Mouse (Mus musculus): ENCODE data around the gene Shox2. TPM values are rescaled to one million over a fixed set of nuclear protein-coding genes. Genes with fewer than 3 reads are reported as not detected.

The Shox2 gene
- polyA plus RNA-seq, 1 experiment = 57.3 TPM

GRCm38 (mm10) chr3:66977811-66978456 lies 3.6 kb downstream of the Shox2 start:
- TF ChIP-seq CTCF (IDR thresholded peaks at IDR 0.05; ENCODE audit: borderline replicate concordance, extremely low read depth, insufficient read depth, insufficient read length) (no peak), POLR2A (IDR thresholded peaks at IDR 0.05; ENCODE audit: borderline replicate concordance, extremely low read depth, insufficient read depth, insufficient read length, poor library complexity, severe bottlenecking) (no peak)
- DNase-seq (ENCODE audit: low read depth) = peak; percentile 52

DNA sequence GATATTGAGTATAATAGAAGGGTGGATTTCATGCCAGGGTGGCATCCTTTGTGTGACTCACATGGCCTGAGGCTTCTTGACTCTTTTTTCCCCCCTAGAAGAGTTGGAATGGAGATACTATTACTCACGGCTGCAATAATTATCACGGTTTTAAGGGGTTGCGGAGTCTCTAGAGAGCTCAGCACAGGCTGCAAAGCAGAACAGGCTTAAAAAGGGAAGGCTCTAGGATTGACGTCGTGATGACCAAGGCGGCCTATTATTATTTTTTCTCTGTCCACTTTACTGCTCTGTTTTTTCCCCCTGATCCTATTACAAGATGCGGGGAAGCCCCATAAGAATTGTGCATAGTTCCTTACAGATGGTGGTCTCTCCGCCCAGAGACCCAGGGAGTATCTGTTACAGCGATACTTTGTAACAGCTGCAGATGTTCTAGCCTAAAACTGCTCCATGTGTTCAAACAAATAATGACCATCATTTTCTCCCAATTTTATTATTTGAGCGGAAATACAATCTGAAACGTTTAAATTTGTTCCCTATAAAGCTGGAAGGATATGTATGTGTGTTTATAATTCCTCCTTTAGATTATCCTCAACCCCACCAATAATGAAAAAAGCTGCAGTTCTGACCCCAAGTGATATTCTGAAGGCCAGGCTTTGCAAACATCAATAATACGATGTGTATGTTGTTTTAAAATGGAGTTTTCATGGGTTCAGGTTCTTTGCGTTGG lies 4.5 kb downstream of the Shox2 start:
- DNase-seq (ENCODE audit: low read depth) = peak; percentile 70
- no peak for TF ChIP-seq CTCF (IDR thresholded peaks at IDR 0.05; ENCODE audit: borderline replicate concordance, extremely low read depth, insufficient read depth, insufficient read length)
- TF ChIP-seq POLR2A (IDR thresholded peaks at IDR 0.05; ENCODE audit: borderline replicate concordance, extremely low read depth, insufficient read depth, insufficient read length, poor library complexity, severe bottlenecking) = no peak

GRCm38 (mm10) chr3:66974501-66974900 lies 7.1 kb downstream of the Shox2 start:
- TF ChIP-seq CTCF (IDR thresholded peaks at IDR 0.05; ENCODE audit: borderline replicate concordance, extremely low read depth, insufficient read depth, insufficient read length) = no peak
- TF ChIP-seq POLR2A (IDR thresholded peaks at IDR 0.05; ENCODE audit: borderline replicate concordance, extremely low read depth, insufficient read depth, insufficient read length, poor library complexity, severe bottlenecking) = no peak
- peak; percentile 48 for DNase-seq (ENCODE audit: low read depth)

DNA sequence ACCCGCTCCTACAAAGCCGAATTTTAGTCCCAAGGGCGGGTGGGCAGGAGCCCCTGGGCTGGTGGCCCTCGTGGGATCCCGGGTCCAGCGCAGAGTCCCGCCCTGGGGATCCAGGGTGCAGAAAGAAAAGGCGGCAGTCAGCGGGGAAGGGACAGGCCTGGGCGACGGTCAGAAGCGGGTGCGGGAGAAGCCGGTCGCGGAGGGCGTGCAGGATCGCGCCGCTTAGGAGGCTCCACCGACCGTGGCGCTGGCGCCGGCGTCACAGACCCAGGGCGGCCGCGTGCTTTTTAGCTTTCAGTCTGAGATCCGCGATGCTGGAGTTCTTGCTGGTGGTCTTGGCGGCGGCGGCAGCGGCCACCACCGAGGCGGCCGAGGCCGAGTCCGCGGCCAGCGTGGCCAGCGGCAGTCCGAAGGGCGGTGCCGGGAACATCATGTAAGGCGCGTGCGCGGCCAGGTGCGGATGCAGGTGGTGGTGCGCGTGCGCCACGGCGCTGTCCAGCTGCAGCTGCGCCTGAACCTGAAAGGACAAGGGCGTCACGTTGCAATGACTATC lies 8.1 kb downstream of the Shox2 start:
- TF ChIP-seq CTCF (IDR thresholded peaks at IDR 0.05; ENCODE audit: borderline replicate concordance, extremely low read depth, insufficient read depth, insufficient read length) = no peak
- no peak for TF ChIP-seq POLR2A (IDR thresholded peaks at IDR 0.05; ENCODE audit: borderline replicate concordance, extremely low read depth, insufficient read depth, insufficient read length, poor library complexity, severe bottlenecking)

GRCm38 (mm10) chr3:66972191-66972950 lies 9.2 kb downstream of the Shox2 start:
- peak; percentile 49 for DNase-seq (ENCODE audit: low read depth)
- no peak for TF ChIP-seq POLR2A (IDR thresholded peaks at IDR 0.05; ENCODE audit: borderline replicate concordance, extremely low read depth, insufficient read depth, insufficient read length, poor library complexity, severe bottlenecking)
- TF ChIP-seq CTCF (IDR thresholded peaks at IDR 0.05; ENCODE audit: borderline replicate concordance, extremely low read depth, insufficient read depth, insufficient read length) = no peak

More for the DNA sequence above, 8.1 kb downstream of the Shox2 start:
- DNase-seq (ENCODE audit: low read depth) = peak; percentile 70

DNA sequence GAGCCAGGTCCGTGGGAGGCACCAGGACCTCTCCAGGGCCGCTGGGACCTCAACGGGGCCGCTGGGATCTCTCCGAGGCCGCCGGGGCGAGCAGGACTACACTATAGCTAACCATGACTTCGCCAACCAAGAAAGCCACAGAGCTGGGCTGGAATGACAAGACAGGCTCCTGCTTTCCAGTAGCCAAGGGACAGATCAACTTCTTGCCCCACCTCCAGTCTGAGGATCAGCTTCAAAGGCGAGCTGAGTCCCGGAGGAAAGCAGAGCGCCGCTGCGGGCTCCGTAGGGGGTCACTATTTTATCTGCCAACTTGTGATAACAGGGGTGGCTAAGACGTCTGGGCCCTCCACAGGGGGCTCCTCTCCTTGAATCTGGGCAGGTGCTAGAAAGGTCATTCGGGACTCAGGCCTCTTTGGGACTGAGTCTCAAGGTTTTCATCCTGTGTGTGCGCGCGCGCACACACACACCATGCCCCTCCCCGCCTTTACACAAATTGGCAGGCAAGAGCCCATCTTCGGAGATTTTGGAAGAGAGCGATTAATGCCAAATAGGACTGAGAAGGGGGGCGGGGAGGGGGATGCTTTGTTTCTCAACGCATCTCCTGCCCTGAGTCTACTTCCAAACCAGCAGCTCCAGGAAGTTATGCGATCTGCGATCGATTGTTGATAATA lies 10.8 kb downstream of the Shox2 start:
- peak; percentile 35 for DNase-seq (ENCODE audit: low read depth)
- TF ChIP-seq CTCF (IDR thresholded peaks at IDR 0.05; ENCODE audit: borderline replicate concordance, extremely low read depth, insufficient read depth, insufficient read length) = no peak

- no peak for DNase-seq (ENCODE audit: low read depth)
- TF ChIP-seq POLR2A (IDR thresholded peaks at IDR 0.05; ENCODE audit: borderline replicate concordance, extremely low read depth, insufficient read depth, insufficient read length, poor library complexity, severe bottlenecking) (no peak), CTCF (IDR thresholded peaks at IDR 0.05; ENCODE audit: borderline replicate concordance, extremely low read depth, insufficient read depth, insufficient read length) (no peak)
Observed at GRCm38 (mm10) chr3:66970261-66970660, 11.3 kb downstream of the Shox2 start.

GRCm38 (mm10) chr3:66967508-66967907 lies 14.1 kb downstream of the Shox2 start:
- no peak for TF ChIP-seq POLR2A (IDR thresholded peaks at IDR 0.05; ENCODE audit: borderline replicate concordance, extremely low read depth, insufficient read depth, insufficient read length, poor library complexity, severe bottlenecking)
- TF ChIP-seq CTCF (IDR thresholded peaks at IDR 0.05; ENCODE audit: borderline replicate concordance, extremely low read depth, insufficient read depth, insufficient read length) = no peak
- DNase-seq (ENCODE audit: low read depth) = no peak

DNA sequence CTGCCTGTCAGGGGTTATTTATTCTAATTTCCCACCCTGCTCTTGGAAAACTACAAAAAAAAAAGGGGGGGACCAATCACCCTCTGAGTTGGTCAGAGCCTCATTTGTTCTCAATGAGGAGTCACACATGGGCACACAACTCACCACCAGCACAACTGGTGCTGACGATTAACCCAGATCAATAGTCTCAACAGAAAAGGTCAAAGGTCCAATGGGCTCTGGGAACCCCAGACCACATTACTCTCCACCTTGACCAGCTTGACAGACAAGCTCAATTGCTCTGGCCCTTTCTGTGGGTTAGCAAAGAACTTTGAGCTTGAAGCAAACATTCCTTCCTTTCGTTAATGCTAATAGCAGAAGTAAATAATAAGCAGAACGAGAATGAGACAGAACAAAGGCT lies 16.7 kb downstream of the Shox2 start:
- no peak for DNase-seq (ENCODE audit: low read depth)

DNA sequence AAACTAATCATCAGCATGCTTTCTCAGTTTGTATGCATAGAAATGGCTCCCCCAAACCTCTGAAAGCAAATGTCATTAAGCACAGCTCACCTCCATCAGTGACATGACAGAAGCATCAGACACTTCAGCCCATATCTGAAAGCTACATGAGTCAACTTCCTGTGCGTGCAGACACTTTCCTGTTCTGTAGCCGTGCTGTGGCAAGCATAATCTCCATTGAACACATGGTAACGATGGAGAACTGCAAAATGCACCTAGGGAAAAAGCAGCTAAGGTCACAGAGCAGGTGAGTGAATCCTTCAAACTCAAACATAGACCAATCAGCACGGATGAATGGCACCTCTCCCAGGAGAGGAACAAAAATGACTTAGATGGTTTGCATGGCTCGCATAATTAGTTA lies 21.6 kb downstream of the Shox2 start:
- TF ChIP-seq CTCF (IDR thresholded peaks at IDR 0.05; ENCODE audit: borderline replicate concordance, extremely low read depth, insufficient read depth, insufficient read length) = no peak
- TF ChIP-seq POLR2A (IDR thresholded peaks at IDR 0.05; ENCODE audit: borderline replicate concordance, extremely low read depth, insufficient read depth, insufficient read length, poor library complexity, severe bottlenecking) = no peak
- DNase-seq (ENCODE audit: low read depth) = no peak

More for the DNA sequence above, 16.7 kb downstream of the Shox2 start:
- TF ChIP-seq CTCF (IDR thresholded peaks at IDR 0.05; ENCODE audit: borderline replicate concordance, extremely low read depth, insufficient read depth, insufficient read length) (no peak), POLR2A (IDR thresholded peaks at IDR 0.05; ENCODE audit: borderline replicate concordance, extremely low read depth, insufficient read depth, insufficient read length, poor library complexity, severe bottlenecking) (no peak)

- peak; percentile 52 for DNase-seq (ENCODE audit: low read depth)
- TF ChIP-seq POLR2A (IDR thresholded peaks at IDR 0.05; ENCODE audit: borderline replicate concordance, extremely low read depth, insufficient read depth, insufficient read length, poor library complexity, severe bottlenecking) = no peak
- TF ChIP-seq CTCF (IDR thresholded peaks at IDR 0.05; ENCODE audit: borderline replicate concordance, extremely low read depth, insufficient read depth, insufficient read length) = peak; percentile 35; the same call in 1 of the 2 replicates
Observed at GRCm38 (mm10) chr3:66955126-66955525, 26.4 kb downstream of the Shox2 start.

Measured in brain, embryonic 14.5 days (tissue).